Mouse (Mus musculus): ENCODE data around the gene Cdc42bpb. TPM values are rescaled to one million over a fixed set of nuclear protein-coding genes. Genes with fewer than 3 reads are reported as not detected.

The Cdc42bpb gene
- polyA plus RNA-seq, 1 experiment from 2014 or later, result 47.5 TPM

- DNase-seq (no peak), ATAC-seq (ENCODE audit: insufficient read depth) (no peak)
- Histone ChIP-seq H3K27ac (ENCODE audit: low read depth) (no peak overlapping the region), H3K4me2 (no peak overlapping the region), H3K27me3 (ENCODE audit: insufficient read depth, low read length) (peaks cover 33% of the 10 kb centered on the region), H3K36me3 (ENCODE audit: insufficient read depth) (peaks cover 22% of the 10 kb centered on the region; the same call in 1 of the 2 replicates), H3K4me3 (ENCODE audit: low read depth, low read length) (no peak overlapping the region), H3K9ac (no peak overlapping the region), H3K4me1 (ENCODE audit: insufficient read depth) (no peaks in the 10 kb centered on the region), H3K9me3 (ENCODE audit: low read depth, low read length) (no peaks in the 10 kb centered on the region)
- no peak for TF ChIP-seq CTCF (IDR thresholded peaks at IDR 0.05; ENCODE audit: low read depth)
- WGBS, result 60% methylated on average over 4 of the region's 4 CpGs
Observed at GRCm38 (mm10) chr12:111267673-111268325, 109.7 kb downstream of the Cdc42bpb start.

- no peaks in the 10 kb centered on the region for H3K4me1 ChIP-seq (ENCODE audit: insufficient read depth)
- peaks cover 27% of the 10 kb centered on the region for H3K36me3 ChIP-seq (ENCODE audit: insufficient read depth)
- H3K9ac ChIP-seq, result no peak overlapping the region
- no peak overlapping the region for H3K4me3 ChIP-seq (ENCODE audit: low read depth, low read length)
- H3K27ac ChIP-seq (ENCODE audit: low read depth), result no peak overlapping the region
- no peak for DNase-seq
- H3K27me3 ChIP-seq (ENCODE audit: insufficient read depth, low read length), result peaks cover 21% of the 10 kb centered on the region
- no peak overlapping the region for H3K4me2 ChIP-seq
- WGBS, result 67% methylated on average over 12 of the region's 12 CpGs
- ATAC-seq (ENCODE audit: insufficient read depth), result no peak
- no peak for TF ChIP-seq CTCF (IDR thresholded peaks at IDR 0.05; ENCODE audit: low read depth)
- H3K9me3 ChIP-seq (ENCODE audit: low read depth, low read length), result no peaks in the 10 kb centered on the region
Observed at GRCm38 (mm10) chr12:111266592-111266991, 110.9 kb downstream of the Cdc42bpb start.

- DNase-seq (no peak), ATAC-seq (ENCODE audit: insufficient read depth) (no peak)
- H3K27me3 ChIP-seq (ENCODE audit: insufficient read depth, low read length), result peaks cover 7% of the 10 kb centered on the region
- H3K9me3 ChIP-seq (ENCODE audit: low read depth, low read length), result no peaks in the 10 kb centered on the region
- no peaks in the 10 kb centered on the region for H3K4me1 ChIP-seq (ENCODE audit: insufficient read depth)
- WGBS, result 63% methylated on average over 5 of the region's 5 CpGs
- no peak overlapping the region for H3K4me2 ChIP-seq
- H3K36me3 ChIP-seq (ENCODE audit: insufficient read depth), result peaks cover 37% of the 10 kb centered on the region
- H3K4me3 ChIP-seq (ENCODE audit: low read depth, low read length), result no peak overlapping the region
- no peak overlapping the region for H3K27ac ChIP-seq (ENCODE audit: low read depth)
- no peak overlapping the region for H3K9ac ChIP-seq
- no peak for TF ChIP-seq CTCF (IDR thresholded peaks at IDR 0.05; ENCODE audit: low read depth)
Observed at GRCm38 (mm10) chr12:111265212-111265611, 112.3 kb downstream of the Cdc42bpb start.

DNA sequence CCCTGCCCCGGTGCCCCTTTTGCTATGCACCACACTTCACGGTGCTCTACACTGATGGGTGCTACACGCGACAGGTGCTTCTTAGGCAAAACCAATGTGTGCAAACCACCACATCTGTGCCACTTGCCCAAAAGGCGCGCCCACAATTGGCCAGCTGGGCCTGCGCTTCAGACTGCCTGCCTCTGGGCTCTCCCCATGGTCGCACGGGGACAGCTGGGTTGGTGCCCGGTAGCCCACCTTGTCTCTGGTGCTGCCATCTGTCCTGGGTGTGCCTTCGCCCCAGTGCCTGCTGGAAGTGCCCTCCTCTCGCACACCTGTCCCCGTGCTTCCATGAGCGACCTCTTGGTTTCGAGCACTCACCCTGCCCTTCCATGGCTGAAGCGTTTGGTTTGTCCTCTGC lies 113.9 kb downstream of the Cdc42bpb start:
- no peak for ATAC-seq (ENCODE audit: insufficient read depth)
- no peak for TF ChIP-seq CTCF (IDR thresholded peaks at IDR 0.05; ENCODE audit: low read depth)
- Histone ChIP-seq H3K9me3 (ENCODE audit: low read depth, low read length) (no peaks in the 10 kb centered on the region), H3K4me3 (ENCODE audit: low read depth, low read length) (no peak overlapping the region), H3K9ac (no peak overlapping the region), H3K4me1 (ENCODE audit: insufficient read depth) (no peaks in the 10 kb centered on the region), H3K27ac (ENCODE audit: low read depth) (no peak overlapping the region), H3K27me3 (ENCODE audit: insufficient read depth, low read length) (no peaks in the 10 kb centered on the region), H3K36me3 (ENCODE audit: insufficient read depth) (peaks cover 40% of the 10 kb centered on the region), H3K4me2 (no peak overlapping the region)
- no peak for DNase-seq
- 95% methylated on average over 16 of the region's 16 CpGs for WGBS

DNA sequence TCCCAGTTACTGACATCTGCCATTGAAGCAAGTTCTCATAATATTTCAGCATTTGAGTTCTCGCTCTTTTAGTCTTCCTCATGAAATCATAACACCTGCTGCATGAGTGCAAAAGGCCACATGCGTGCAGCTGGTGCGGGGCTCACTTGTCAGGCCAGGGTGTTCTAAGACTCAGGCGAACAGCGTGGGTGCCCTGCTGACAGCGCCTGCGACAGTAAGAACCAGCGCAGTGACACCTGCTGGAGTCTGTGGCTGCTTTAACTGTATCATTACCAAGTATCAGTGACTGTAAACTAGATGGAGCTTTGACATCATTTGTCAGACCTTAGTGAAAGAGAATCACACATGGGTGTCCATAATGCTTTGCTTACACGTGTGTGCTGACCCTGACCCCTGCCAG lies 126.3 kb downstream of the Cdc42bpb start:
- Histone ChIP-seq H3K27me3 (ENCODE audit: insufficient read depth, low read length) (no peaks in the 10 kb centered on the region), H3K9me3 (ENCODE audit: low read depth, low read length) (no peaks in the 10 kb centered on the region), H3K4me3 (ENCODE audit: low read depth, low read length) (no peak overlapping the region), H3K9ac (no peak overlapping the region), H3K27ac (ENCODE audit: low read depth) (no peak overlapping the region), H3K36me3 (ENCODE audit: insufficient read depth) (peaks cover 31% of the 10 kb centered on the region), H3K4me1 (ENCODE audit: insufficient read depth) (no peaks in the 10 kb centered on the region), H3K4me2 (no peak overlapping the region)
- ATAC-seq (ENCODE audit: insufficient read depth), result no peak
- no peak for DNase-seq
- TF ChIP-seq CTCF (IDR thresholded peaks at IDR 0.05; ENCODE audit: low read depth), result no peak
- 53% methylated on average over 9 of the region's 9 CpGs for WGBS

GRCm38 (mm10) chr12:111250116-111250515 lies 127.4 kb downstream of the Cdc42bpb start:
- WGBS, result 81% methylated on average over 8 of the region's 8 CpGs
- no peak for DNase-seq
- ATAC-seq (ENCODE audit: insufficient read depth), result no peak
- peaks cover 34% of the 10 kb centered on the region; the same call in 1 of the 2 replicates for H3K36me3 ChIP-seq (ENCODE audit: insufficient read depth)
- H3K9me3 ChIP-seq (ENCODE audit: low read depth, low read length), result no peaks in the 10 kb centered on the region
- H3K27ac ChIP-seq (ENCODE audit: low read depth), result no peak overlapping the region
- H3K4me2 ChIP-seq, result no peak overlapping the region
- no peaks in the 10 kb centered on the region for H3K27me3 ChIP-seq (ENCODE audit: insufficient read depth, low read length)
- no peaks in the 10 kb centered on the region for H3K4me1 ChIP-seq (ENCODE audit: insufficient read depth)
- H3K4me3 ChIP-seq (ENCODE audit: low read depth, low read length), result no peak overlapping the region
- TF ChIP-seq CTCF (IDR thresholded peaks at IDR 0.05; ENCODE audit: low read depth), result no peak
- no peak overlapping the region for H3K9ac ChIP-seq

DNA sequence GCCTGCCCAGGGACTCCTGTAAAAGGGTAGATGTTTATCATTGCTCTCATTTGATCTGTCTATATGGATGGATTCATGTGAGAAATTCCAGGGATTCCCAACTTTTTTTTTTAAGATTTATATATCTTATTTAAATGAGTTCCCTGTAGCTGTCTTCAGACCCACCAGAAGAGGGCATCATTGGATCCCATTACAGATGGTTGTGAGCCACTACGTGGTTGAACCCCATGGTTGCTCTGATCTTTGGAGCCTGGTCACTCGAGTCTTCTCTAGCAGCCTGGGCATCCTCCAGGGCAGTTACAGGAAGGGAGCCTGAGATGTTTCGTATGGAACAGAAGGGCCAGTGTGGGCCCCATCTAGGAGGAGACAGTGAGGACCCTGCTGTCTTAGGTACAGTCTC lies 128.4 kb downstream of the Cdc42bpb start:
- TF ChIP-seq CTCF (IDR thresholded peaks at IDR 0.05; ENCODE audit: low read depth), result no peak
- Histone ChIP-seq H3K4me3 (ENCODE audit: low read depth, low read length) (no peak overlapping the region), H3K9me3 (ENCODE audit: low read depth, low read length) (no peaks in the 10 kb centered on the region), H3K4me2 (no peak overlapping the region), H3K27ac (ENCODE audit: low read depth) (no peak overlapping the region), H3K36me3 (ENCODE audit: insufficient read depth) (peaks cover 36% of the 10 kb centered on the region; the same call in 1 of the 2 replicates), H3K4me1 (ENCODE audit: insufficient read depth) (no peaks in the 10 kb centered on the region), H3K27me3 (ENCODE audit: insufficient read depth, low read length) (no peaks in the 10 kb centered on the region), H3K9ac (no peak overlapping the region)
- DNase-seq (no peak), ATAC-seq (ENCODE audit: insufficient read depth) (no peak)
- 54% methylated on average over 3 of the region's 3 CpGs for WGBS
